Mouse (Mus musculus): Measurements from ENCODE around the gene Bbs9. TPM values are rescaled to one million over a fixed set of nuclear protein-coding genes. Genes with fewer than 3 reads are reported as not detected.
"Not testable (repeated sequence)": the region's sequence is repeated elsewhere in the genome, so short reads cannot be mapped to it uniquely, and the experiment has no call there.

The Bbs9 gene
- 1 to 10 TPM; 8.7 to 10.0 (median 9.5) TPM for total RNA-seq (2022)

DNA sequence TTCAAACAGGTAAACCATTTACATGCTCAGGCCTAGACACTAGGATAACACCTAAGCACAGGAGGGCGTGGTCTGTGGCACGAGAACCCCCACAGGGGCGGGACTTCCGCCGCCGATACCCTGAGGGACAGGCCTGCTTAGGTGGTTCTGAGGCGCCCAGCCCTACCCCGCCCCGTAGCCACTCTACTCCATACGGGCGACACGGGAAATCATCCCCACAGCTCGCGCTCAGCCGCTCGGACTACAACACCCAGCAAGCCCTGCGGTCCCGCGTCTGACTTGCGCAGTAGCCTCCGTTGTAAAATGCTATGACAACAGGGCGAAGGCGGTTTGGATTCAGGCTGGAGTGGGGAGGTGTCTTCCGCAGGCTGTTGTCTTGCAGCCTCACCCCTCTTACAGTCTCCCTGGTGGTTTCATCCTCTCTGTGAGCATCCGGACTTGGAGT lies at the start of gene Bbs9:
Bbs9 (plus strand) TSS at position 292 of the 445 bp plus-strand sequence.
- DNase-seq (ENCODE audit: low spot score in 2 of 2) = peak; percentile 87 to 91

DNA sequence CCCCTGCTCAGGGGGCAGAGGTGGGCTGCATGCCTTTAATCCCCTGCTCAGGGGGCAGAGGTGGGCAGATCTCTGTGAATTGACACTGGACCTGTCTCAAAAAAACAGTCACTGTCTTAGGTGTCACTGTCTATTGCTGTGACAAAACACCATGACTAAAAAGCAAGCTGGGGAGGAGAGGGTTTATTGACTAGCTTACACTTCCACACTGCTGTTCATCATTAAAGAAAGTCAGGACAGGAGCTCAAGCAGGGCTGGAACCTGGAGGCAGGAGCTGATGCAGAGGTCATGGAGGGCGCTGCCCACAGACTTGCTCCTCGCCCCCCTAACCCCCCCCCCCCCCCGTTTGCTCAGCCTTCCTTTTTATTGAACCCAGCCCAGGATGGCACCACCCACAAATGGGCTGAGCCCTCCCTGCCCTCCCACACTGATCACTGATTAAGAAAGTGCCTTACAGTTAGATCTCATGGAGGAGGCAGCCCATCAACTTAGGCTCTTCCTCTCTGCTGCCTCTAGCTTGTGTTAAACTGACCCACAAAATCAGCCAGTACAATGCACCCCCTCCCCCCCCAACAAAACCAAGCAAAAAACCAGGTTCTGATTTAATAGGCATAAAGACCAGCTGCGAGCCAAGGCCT lies 47.4 kb upstream of the Bbs9 start:
- DNase-seq (ENCODE audit: low spot score in 2 of 2) = no peak

DNA sequence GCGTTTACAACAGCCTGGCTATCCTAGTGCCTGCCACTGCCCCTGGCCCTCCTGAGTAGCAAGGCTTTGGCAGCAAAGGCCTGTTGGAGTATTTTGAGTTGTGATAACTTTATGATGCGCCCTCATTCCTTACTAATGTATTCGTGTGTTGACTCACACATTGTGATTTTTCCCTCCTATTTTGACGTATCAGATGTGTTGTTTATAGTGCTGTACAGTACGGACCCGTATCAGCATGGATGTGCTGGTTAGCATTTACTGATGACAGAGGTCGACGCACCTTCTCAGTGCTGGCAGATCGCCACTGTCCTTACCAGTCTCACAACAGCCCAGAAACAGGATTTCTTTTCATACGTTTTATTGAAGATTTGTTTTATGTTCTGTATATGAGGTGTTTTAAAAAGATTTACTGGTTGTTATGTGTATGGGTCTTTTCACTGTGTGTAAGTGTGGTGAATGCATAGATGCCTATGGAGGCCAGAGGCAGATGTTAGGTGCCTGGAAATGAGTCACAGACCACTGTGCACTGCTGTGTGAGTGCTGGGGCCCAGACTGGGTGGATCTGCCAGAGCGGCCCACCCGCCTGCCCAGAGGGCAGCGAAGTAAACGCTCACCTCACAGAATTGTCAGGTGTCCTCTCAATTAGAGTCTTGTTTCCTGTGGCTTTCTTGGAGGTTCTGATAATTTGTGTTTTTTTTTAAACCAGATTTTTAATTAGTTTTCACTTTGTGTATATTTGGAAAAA lies 46.7 kb upstream of the Bbs9 start:
- DNase-seq (ENCODE audit: low spot score in 2 of 2) = no peak

DNA sequence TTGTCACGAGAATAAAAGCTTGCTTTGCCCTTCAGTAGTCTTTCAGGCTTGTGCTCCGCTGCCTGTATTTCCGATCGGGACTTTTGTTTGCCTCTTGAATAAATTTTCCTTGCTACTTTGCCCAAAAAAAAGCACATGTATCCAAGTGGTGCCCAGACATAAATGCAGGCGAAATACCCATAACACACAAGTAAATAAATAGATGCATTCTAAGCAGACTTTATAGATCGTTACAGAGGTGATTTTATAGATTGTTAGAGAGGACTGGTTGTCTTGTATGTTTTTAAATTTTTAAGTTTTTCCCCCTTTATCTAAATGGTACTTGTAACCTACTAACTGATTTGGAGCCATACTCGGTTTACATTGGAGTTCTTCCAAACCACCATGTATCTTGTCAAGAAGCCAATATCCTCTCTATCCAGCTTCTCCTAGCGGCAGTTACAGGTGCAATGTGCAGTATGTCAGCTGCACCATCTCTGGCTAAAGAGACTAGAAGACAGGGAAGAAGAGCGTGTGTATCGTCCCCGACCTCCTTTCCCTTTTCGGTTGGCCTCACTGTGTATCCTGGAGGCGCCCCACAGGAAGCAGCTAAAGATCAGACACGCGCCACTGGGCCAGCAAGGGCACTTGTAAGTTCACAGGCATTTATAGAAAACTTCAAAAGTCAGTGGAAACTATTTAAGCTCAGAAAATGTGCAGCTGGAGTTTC lies 45.8 kb upstream of the Bbs9 start:
- DNase-seq (ENCODE audit: low spot score in 2 of 2) = no peak

DNA sequence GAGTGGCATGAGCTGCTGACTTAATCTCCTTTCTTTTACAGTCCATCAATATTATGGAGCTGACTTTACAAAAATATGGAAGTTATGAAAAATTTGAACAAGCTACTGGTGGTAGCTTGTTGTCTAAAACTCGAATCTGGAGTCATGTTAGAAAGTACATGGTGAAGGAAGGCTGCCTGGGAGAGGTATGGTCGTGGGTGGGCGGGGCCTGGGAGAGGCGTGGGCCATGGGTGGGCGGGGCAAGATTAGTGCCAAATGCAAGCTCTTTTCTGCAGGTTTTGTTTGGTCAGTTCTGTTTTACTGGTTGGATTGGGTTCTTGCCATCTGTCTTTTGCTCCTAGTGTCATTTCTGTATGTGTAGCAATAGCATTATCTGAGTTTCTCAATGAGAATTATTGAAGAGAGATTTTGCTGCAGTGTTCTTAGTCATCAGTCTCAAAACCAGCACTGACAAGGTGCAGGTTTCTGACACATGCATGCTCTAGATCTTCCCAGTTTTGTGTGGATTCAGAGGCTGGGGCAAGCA lies 45.1 kb upstream of the Bbs9 start:
- DNase-seq (ENCODE audit: low spot score in 2 of 2) = no peak

DNA sequence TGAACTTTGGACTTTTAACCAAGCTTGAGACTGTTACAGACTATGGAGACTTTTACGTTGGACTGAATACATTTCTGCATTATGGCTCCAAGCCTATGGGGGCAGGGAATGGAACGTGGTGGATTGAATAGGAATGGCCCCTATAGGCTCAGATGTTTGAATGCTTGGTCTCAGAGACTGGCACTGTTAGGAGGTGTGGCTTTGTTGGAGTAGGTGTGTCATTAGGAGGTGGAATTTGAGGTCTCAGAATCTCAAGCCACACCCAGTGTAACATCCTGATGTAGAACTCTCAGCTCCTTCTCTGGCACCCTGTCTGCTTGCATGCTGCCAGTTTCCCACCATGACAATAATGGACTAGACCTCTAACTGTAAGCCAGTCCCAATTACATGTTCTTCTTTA lies 42.3 kb upstream of the Bbs9 start:
- DNase-seq (ENCODE audit: low spot score in 2 of 2) = no peak

DNA sequence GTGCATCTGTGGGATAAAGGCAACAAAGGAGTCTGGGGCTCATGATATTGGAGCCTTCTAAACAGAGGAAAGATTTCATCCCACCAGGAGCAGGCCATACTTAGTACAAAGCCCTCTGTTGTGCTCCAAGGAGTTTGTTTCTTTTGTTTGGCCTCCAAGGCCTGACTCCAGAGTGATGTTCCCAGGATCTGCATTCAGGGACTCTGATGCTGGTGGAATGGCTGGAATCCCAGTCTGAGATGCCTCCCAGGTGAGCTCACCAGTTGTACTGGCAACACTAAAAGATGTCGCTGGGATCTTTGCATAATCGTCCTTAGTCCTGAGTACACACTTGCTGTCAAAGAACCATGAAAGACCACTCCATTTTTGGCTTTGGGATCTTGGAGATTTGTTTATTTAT lies 41.4 kb upstream of the Bbs9 start:
- no peak for DNase-seq (ENCODE audit: low spot score in 2 of 2)

DNA sequence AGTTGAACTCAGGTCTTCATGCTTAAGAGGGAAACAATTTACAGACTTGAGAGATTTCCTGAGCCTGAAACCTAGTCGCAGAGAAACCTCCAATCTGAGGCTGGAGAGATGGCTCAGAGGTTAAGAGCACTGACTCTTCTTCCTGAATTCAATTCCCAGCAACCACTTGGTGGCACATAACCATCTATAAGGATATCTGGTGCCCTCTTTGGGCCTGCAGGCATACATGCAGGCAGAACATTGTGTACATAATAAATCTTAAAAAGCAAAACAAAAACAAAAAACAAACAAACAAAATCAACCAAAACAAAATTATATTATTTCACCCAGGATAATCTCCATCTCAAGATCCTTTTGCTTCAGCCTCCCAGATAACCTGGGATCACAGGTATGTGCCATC lies 36.7 kb upstream of the Bbs9 start:
- DNase-seq (ENCODE audit: low spot score in 2 of 2) = no peak

DNA sequence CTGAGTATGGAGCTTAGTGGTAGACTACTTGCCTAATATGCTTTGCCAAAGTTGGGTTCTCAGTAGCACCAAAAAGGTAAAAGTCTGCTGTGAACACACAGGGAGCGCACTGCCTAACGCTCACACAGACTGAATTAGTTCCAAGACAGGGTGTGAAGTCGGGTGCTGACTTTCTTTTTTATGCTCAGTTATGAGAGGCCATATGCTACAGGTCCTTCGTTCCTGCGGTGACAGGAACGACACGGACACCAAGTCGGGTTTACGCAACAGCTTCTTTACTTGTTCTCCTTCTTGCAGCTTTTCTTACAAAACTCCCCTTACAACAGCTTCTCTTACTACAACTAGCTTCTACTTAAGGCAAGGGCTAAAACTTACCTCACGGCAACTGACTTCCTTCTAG lies 32.4 kb upstream of the Bbs9 start:
- DNase-seq (ENCODE audit: low spot score in 2 of 2) = no peak

DNA sequence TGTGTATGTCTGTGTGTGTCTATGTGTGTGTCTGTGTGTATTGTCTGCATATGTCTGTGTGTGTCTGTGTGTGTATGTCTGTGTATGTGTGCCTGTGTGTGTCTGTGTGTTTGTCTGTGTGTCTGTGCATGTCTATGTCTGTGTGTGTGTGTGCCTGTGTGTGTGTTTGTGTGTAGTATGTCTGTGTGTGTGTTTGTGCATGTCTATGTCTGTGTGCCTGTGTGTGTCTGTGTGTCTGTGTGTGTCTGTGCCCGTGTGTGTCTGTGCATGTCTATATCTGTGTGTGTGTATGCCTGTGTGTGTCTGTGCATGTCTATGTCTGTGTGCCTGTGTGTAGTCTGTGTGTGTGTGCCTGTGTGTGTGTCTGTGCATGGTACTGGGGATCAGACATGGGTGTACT lies 30.4 kb upstream of the Bbs9 start:
- DNase-seq (ENCODE audit: low spot score in 2 of 2) = no peak

DNA sequence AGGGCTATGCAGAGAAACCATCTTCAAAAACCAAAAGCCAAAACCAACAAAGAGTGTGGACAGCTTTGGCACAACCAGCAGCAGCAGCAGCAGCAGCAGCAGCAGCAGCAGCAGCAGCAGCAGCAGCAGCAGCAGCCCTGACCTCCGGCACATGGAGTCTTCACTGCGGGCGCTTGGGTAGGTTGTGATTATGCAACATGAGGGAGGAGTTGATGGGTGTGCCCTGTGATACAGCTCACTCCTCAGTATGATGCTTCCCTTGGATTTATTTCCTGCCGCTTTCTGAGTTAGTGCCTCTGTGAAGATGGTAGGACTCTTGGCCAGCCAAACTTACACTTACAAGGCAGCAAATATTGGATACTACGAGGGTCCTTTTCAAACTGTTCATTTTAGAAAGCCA lies 28.3 kb upstream of the Bbs9 start:
- no peak for DNase-seq (ENCODE audit: low spot score in 2 of 2)

DNA sequence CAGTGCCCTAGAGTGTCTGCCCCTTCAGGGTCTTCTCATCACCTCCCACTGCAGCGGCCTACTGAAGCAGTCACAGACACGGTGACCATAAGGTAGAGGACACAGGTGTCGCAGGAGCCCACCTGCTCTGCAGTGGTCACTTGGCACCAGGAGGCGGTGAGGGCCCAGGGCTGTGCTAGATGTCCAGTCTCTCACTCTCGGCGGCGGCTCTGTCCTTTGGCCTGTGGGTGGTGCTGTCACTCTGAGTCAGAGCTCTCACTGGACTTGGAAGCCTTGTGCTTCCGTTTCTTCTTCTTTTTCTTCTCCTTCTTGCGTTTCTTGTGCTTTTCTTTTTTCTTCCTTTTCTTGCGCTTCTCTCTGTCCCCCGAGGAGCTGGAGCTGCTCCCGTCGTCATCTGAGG lies 27.1 kb upstream of the Bbs9 start:
- DNase-seq (ENCODE audit: low spot score in 2 of 2) = no peak

DNA sequence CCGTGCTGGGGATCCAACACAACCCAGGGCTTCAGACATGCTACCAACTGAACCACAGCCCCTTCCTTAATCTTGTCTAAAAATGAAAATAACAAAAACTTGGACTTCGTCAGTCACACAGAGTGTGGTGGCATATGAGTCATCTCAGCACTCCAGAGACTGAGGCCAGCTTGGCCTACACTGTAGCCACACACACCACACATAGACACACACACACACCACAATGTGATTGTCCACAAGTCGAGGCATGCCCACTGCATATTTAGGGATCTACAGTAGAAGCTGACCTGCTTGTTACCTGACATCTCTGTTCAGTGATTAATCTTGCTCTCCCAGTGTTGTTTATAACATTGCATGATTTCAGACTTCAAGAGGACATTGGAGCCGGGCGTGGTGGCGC lies 26.3 kb upstream of the Bbs9 start:
- no peak for DNase-seq (ENCODE audit: low spot score in 2 of 2)

DNA sequence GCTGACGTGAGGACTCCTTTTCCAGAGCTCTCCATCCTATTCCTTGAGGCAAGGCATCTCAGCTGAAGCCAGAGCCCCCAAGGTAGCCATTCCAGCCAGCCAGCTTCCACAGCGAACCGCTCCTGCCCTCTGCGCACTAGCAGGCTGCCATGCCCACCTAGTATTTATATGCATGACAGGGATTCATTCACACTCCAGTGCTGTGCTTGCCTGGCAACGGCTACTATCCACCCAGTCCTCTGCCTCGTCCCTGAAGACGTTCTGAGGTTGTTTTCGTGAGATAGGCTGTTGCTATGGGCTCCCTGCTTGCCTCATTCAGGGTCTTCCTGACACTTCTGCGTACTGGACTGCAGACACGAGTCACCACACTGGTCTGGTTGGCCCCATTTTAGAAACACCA lies 22.8 kb upstream of the Bbs9 start:
- no peak for DNase-seq (ENCODE audit: low spot score in 2 of 2)

DNA sequence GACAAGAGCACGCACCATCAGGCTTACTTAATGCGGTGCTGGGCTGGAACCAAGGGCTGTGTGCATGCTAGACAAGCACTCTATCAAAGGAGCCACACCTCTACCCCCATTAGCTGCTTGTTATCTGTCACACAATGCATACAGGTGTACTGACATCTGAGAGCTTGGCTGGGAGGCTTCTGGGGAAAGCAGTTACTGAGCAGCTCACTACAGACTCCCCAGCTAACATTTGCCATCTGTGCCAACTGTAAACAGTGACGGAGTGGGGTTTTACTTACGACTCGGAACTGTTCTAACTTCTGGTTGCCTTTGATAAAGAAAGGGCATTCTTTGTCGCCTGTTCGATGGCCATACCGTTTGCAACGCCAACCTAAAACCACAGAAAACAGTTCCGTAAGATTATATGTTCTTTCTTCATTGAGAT lies 22.0 kb upstream of the Bbs9 start:
- no peak for DNase-seq (ENCODE audit: low spot score in 2 of 2)

DNA sequence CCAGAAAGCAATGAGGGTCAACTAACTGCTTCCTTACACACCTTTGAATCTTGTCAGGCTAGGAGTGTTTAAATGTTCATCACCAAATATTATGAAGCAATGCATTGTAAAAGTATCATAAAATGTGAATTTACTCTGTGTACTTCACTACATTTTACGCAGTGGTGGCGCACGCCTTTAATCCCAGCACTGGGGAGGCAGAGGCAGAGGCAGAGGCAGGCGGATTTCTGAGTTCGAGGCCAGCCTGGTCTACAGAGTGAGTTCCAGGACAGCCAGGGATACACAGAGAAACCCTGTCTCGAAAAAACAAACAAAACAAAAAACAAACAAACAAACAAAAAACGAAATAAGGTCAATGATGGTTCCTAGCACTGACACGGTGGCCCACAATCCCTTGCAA lies 21.5 kb upstream of the Bbs9 start, which contains the start of gene Gm17545:
Gm17545 (plus strand) TSS at position 301 of the 400 bp plus-strand sequence.
- not testable (repeated sequence) for DNase-seq (ENCODE audit: low spot score in 2 of 2)

DNA sequence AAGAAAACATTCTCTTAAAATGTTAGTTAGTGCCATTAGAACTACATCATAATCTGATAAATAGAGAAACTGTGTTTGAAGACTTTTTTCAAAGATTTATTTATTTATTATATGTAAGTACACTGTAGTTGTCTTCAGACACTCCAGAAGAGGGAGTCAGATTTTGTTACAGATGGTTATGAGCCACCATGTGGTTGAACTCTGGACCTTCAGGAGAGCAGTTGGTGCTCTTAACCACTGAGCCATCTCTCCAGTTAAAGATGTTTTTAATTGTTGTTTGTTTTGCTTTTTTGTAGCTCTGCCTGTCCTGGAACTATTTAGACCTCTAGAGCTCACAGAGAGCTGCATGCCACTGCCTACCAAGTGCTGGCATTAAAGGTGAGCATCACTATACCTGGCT lies 20.5 kb upstream of the Bbs9 start:
- no peak for DNase-seq (ENCODE audit: low spot score in 2 of 2)

DNA sequence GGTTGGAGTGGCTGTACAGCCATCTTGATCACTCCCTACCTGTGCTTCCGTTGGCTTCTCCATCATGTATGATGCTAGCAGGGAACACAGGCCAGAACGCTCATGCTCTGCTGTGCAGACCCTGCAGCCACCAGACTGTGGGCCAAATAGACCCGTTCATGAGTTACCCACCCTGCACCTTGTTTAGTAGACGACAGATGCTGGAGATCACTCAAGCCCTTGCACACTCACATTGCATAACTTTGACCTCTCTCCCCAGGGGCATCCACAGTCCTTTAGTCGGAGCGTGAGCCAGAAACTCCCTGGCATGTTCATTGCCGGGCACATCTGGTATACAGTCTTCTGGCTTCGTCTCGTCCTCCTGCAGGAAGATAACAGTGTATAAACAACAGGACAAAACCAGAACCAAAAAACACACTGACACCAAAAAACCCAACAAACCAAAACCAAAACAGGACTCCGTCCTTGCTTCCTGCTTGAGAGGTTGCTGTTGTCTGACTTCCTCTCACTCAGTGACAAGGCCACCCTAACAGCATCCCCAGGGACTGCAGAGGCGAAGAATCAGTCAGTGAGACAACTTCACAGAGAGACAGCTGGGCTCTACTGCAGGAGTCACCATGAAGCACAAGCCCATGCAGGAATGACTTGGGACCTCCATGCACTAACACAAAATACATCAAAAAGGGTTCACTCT lies 18.2 kb upstream of the Bbs9 start:
- no peak for DNase-seq (ENCODE audit: low spot score in 2 of 2)

DNA sequence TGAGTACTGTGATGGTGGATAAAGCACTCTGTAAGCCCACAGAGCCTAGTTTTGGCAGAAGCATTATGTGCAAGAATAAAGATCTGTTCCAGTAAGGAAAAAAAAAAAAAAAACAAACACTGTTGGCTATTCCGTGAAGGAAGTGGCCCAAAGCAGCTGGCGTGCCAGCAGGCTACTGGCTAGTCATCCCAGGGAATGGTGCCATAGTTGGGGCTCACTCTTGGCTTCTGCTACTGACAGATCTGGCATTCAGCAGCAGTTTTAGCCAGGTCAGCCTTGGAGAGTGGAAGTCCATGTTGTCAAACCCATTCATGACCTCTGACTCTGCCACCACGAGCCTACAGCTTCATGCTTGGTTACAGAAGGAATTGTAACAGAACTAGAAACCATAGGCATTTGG lies 13.6 kb upstream of the Bbs9 start:
- DNase-seq (ENCODE audit: low spot score in 2 of 2) = peak in 1 of 2 experiments; percentile 29

DNA sequence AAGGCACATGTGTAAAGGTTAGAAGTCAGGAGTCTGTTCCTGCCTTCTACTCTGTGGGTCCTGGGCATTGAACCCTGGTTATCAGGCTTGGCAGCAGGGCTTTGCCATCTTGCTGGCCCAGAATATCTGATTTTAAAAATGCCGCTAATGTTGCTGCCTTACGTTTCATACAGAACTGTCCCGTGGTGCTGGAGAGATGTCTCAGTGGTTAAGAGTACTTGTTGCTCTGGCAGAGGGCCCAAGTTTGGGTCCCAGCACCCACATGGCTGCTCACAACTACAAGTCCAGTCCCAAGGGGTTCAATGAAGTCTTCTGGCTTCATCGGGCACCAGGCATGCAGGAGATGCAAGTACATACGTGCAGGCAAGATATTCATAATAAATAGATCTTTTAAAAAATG lies 9.3 kb upstream of the Bbs9 start:
- no peak for DNase-seq (ENCODE audit: low spot score in 2 of 2)

DNA sequence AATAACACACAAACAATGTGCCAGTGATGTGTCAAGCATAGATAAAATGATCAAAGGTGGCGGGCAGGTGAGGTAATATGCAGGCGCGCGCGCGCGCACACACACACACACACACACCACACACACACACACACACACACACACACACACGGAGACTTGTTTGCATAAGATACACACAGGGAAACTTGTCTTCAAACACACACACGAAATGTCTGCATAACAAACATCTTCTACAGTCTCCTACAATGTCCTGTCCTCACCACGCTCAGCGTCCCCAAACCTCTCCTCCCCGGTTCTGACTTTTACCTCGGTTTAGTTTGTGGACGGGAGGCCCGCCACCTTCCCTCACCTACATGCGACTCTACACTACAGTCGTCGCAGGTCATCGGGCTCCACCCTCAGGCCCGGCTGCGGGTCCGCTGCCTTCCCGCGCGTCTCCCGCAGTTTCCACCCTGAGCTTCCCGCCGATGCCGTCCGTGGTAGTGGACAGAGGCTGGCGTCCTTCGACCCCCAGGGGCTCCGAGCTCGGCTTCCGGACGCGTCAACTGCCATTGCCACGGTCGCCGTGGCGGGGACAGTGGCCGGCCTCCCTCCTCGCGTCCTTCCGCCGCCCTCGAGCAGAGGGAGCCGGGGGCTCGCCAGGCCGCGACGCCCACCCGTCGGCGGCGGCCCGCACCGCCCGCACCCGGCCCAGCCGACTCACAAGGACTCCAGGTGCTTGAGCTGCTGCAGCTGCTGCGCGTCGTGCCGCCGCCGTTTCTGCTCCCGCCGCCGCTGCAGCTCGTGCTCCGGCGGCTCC lies 7.9 kb upstream of the Bbs9 start:
- DNase-seq (ENCODE audit: low spot score in 2 of 2) = peak; percentile 14 to 18
